Mouse (Mus musculus) forebrain, embryonic 16.5 days (tissue): ENCODE measurements at regions not wholly inside any gene's neighbourhood (a gene's known extent, or its start where the extent isn't known, plus 50 kb on each side); places are given as distances from the start of the nearest gene placed in this dataset.

Experiments used
- ATAC-seq: fragments of 200-750 bp; cut with Nextera tagmentation; 2 replicates; pipeline ENCODE4 v1.8.0; 2017; ENCODE audit warnings: mild to moderate bottlenecking, moderate library complexity
- H3K27ac ChIP-seq: fragments of 300-500 bp; sonication (generic); 2 replicates; pipeline ENCODE4 v1.5.1; 2014; ENCODE audit warnings: low read length, control low read depth
- H3K27me3 ChIP-seq: fragments of 300-500 bp; sonication (generic); replicated peaks from 2 replicates; pipeline ENCODE4 v1.6.1; 2014; ENCODE audit warnings: low read length; ENCODE audit not compliant: control insufficient read depth, insufficient read depth
- H3K36me3 ChIP-seq: fragments of 300-500 bp; sonication (generic); 2 replicates; pipeline ENCODE4 v1.6.1; 2014; ENCODE audit not compliant: control insufficient read depth, insufficient read depth
- H3K4me1 ChIP-seq: fragments of 300-500 bp; sonication (generic); replicated peaks from 2 replicates; pipeline ENCODE4 v1.6.1; 2014; ENCODE audit warnings: low read length; ENCODE audit not compliant: control insufficient read depth, insufficient read depth
- H3K4me2 ChIP-seq: fragments of 300-500 bp; sonication (generic); 2 replicates; pipeline ENCODE4 v1.6.1; 2014; ENCODE audit warnings: mild to moderate bottlenecking, low read length, control low read depth
- H3K4me3 ChIP-seq: fragments of 300-500 bp; sonication (generic); replicated peaks from 2 replicates; pipeline ENCODE4 v1.5.1; 2014; ENCODE audit warnings: mild to moderate bottlenecking, low read length, control low read depth
- H3K9ac ChIP-seq: fragments of 300-500 bp; sonication (generic); replicated peaks from 2 replicates; pipeline ENCODE4 v1.6.1; 2014; ENCODE audit warnings: low read depth, low read length, control low read depth
- H3K9me3 ChIP-seq: fragments of 300-500 bp; sonication (generic); 2 replicates; pipeline ENCODE4 v1.6.1; 2016; ENCODE audit warnings: low read length; ENCODE audit not compliant: control insufficient read depth
- WGBS: fragments of 180-500 bp; shearing (Covaris S2); extraction: QIAGEN DNeasy Blood & Tissue Kit; methylation state at CpG from one replicate; pipeline ENCODE4 v1.1.7; 2014; 5-methylcytosine and 5-hydroxymethylcytosine counted together

DNA sequence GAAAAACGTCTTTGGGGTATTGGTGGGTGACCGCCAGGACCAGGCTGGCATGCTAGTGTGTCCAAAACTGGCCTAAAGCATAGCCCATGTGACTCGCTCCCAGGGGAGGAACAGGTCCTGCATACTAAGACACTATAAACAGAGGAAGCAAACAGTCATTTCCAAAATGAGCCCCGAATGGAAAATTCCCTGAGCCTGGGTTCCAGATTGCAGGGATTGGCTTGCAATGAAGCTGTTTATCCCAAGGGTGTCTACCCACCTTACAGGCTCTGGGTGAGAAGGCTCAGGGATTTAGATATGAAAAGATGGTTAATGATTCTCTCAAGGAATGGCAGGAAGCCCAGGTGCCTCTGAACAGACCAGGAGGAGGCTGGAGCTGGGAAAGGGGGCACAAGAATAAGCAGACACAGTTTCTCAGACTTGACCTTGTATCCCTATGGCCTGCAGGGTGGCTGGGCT lies 58.2 kb upstream of the Dock1 start:
- 63% methylated on average over 4 of the region's 4 CpGs for WGBS
- Histone ChIP-seq H3K9me3 (no peaks in the 10 kb centered on the region), H3K27me3 (no peaks in the 10 kb centered on the region), H3K4me3 (no peak overlapping the region), H3K27ac (no peak overlapping the region), H3K36me3 (no peaks in the 10 kb centered on the region), H3K4me1 (peaks cover 8% of the 10 kb centered on the region), H3K4me2 (no peak overlapping the region), H3K9ac (no peak overlapping the region)
- 0 out of 2 replicates have a peak, but pooled peaks have one; percentile 49 for ATAC-seq

DNA sequence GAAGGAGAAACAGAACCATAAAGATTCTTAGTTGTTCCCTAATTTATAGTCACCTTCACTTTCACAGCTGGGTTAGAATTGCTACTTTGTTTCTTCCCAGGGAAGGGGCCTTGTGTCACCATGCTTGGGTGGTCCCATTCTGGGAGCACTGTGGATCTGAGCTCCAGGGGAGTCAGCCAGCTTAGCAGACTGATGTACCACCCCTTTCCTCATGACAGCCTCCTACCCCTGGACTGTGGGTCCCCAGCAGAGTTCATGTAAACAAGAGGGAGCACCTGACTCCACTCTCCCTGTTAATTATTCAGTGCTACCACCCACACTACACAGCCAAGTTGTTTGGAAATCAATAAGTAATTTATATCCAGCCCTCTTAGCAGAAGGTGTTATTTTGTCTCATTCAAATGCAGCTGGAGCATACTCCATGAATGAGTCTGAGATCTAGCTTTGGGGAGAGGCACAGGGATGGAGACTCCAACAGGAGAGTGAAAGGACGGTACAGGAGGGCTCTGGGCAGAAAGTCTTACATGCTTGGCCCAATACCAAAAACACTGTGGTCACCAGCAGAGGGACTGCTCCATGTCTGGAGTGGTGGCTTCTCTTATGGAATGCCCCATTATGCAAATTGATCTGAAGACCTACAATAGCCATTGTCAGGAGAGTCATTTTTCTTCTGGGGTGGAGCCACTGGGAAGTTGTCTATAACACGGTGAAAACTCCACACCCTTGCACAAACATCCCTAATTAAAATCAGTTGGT lies 51.1 kb upstream of the Dock1 start:
- no peak overlapping the region for H3K4me3 ChIP-seq
- no peaks in the 10 kb centered on the region for H3K36me3 ChIP-seq
- H3K9ac ChIP-seq: no peak overlapping the region
- WGBS: 16% methylated on average over 2 of the region's 2 CpGs
- no peak for ATAC-seq
- no peak overlapping the region for H3K4me2 ChIP-seq
- H3K9me3 ChIP-seq: peaks cover 4% of the 10 kb centered on the region; the same call in 1 of the 2 replicates
- H3K27me3 ChIP-seq: no peaks in the 10 kb centered on the region
- H3K4me1 ChIP-seq: 0 out of 2 replicates have a peak, but pooled peaks cover 5% of the 10 kb centered on the region
- no peak overlapping the region for H3K27ac ChIP-seq

DNA sequence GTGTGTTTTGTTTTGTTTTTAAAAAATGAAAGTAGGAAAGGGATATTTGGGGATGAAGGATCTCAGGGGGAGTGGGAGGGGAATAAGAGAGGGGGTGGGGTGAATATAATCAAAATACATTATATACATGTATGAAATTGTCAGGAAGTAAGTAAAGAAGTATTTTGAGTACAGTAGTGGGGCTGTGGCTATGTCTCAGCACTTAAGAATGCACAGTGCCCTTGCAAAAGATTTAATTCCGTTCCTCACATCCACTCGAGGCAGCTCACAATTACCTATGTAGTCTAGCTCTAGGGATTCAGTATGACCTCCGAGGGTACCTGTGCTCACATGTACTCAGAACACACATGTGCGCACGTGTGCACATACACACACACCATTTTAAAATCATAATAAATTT lies 50.4 kb upstream of the Dock1 start:
- H3K4me3 ChIP-seq: no peak overlapping the region
- peaks cover 4% of the 10 kb centered on the region; the same call in 1 of the 2 replicates for H3K9me3 ChIP-seq
- no peaks in the 10 kb centered on the region for H3K36me3 ChIP-seq
- H3K27ac ChIP-seq: no peak overlapping the region
- WGBS: 90% methylated on average over 5 of the region's 5 CpGs
- no peak overlapping the region for H3K4me2 ChIP-seq
- H3K27me3 ChIP-seq: no peaks in the 10 kb centered on the region
- no peak for ATAC-seq
- H3K9ac ChIP-seq: no peak overlapping the region
- H3K4me1 ChIP-seq: 0 out of 2 replicates have a peak, but pooled peaks cover 5% of the 10 kb centered on the region
